Mouse (Mus musculus) embryonic fibroblast, embryonic 13.5 days (primary cell): Measurements from ENCODE around the gene Kcnma1.

Experiments used
- CTCF ChIP-seq: IDR thresholded peaks from 2 replicates; pipeline ENCODE4 v1.5.1; 2011; ENCODE audit warnings: mild to moderate bottlenecking, control low read depth, low read length, moderate library complexity, borderline replicate concordance; ENCODE audit not compliant: insufficient read depth
- POLR2A ChIP-seq: IDR thresholded peaks from 2 replicates; pipeline ENCODE4 v1.6.1; 2011; ENCODE audit warnings: low read depth, mild to moderate bottlenecking, control low read depth, low read length, moderate library complexity

DNA sequence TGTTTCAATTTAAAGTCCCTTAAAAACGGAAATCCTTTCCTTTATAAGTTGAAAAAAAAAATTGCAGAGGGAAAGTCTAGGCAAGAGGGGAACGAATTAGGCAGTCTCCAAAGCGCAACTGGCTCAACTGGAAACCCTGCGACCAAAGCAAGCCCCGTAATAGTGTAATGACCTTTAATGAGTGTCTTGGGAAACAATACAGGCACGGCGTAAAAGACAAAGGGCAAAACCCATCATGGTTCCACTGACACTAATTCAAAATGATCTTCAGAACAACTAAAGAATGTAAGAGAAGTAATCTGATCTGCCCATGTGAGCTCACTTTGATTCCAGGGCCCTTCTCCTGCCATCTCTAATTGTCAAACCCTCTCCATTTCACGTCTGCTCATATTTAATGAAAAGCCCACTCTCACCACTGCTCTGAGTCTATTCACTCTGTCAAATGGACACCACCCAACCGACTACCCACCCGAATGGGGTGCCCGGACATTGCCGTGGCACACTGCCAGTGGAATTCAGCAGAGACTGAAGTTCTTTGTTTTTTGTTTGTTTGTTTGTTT, 591.7 kb downstream of the Kcnma1 start:
- TF ChIP-seq CTCF (no peak), POLR2A (no peak)
